Mouse (Mus musculus) frontal cortex, adult 2 months (tissue): Measurements from ENCODE around the gene Cfd. TPM values are rescaled to one million over a fixed set of nuclear protein-coding genes. Genes with fewer than 3 reads are reported as not detected.

Experiments used
- DNase-seq, 2 experiments: peaks; one replicate each; pipeline ENCODE4 v3.0.0; 2022; ENCODE audit warnings: low spot score in 1 of 2; ENCODE audit errors: extremely low spot score in 1 of 2
- polyA plus RNA-seq: library from polyadenylated mRNA; depleted of rRNA; stranded (reverse); fragments of >200 nt; gene quantifications from 2 replicates; pipeline ENCODE4 v1.2.3, GENCODE M21; 2012; rRNA removed

Gene Cfd
- polyA plus RNA-seq: 1.1 and 3.5 TPM in 2 replicates

GRCm38 (mm10) chr10:79890670-79891069, at the start of gene Cfd:
TSS of gene Cfd (plus strand) at chr10:79890853.
- DNase-seq: no peak

- DNase-seq: no peak
Observed at GRCm38 (mm10) chr10:79842322-79842721, 48.3 kb upstream of the Cfd start.

GRCm38 (mm10) chr10:79843476-79843875, 47.2 kb upstream of the Cfd start:
- no peak for DNase-seq

GRCm38 (mm10) chr10:79846553-79846952, 44.1 kb upstream of the Cfd start:
- DNase-seq: no peak

GRCm38 (mm10) chr10:79849941-79850628, 40.6 kb upstream of the Cfd start:
- DNase-seq: no peak

- no peak for DNase-seq
Observed at GRCm38 (mm10) chr10:79851653-79852052, 39.0 kb upstream of the Cfd start.

GRCm38 (mm10) chr10:79852107-79852789, 38.4 kb upstream of the Cfd start:
- no peak for DNase-seq

- no peak for DNase-seq
Observed at GRCm38 (mm10) chr10:79852827-79853226, 37.8 kb upstream of the Cfd start.

- DNase-seq: peak; percentile 63 to 85
Observed at GRCm38 (mm10) chr10:79853392-79853791, 37.3 kb upstream of the Cfd start.

- peak; percentile 99 for DNase-seq
Observed at GRCm38 (mm10) chr10:79853860-79854795, 36.5 kb upstream of the Cfd start, which contains the start of gene Ptbp1. TSS of gene Ptbp1 (plus strand) at chr10:79854427.

- DNase-seq: no peak
Observed at GRCm38 (mm10) chr10:79854801-79855541, 35.7 kb upstream of the Cfd start.

GRCm38 (mm10) chr10:79855558-79856184, 35.0 kb upstream of the Cfd start:
- no peak for DNase-seq

- no peak for DNase-seq
Observed at GRCm38 (mm10) chr10:79856280-79856679, 34.4 kb upstream of the Cfd start.

- DNase-seq: no peak
Observed at GRCm38 (mm10) chr10:79856704-79857451, 33.8 kb upstream of the Cfd start.

- DNase-seq: no peak
Observed at GRCm38 (mm10) chr10:79857452-79857811, 33.2 kb upstream of the Cfd start.

GRCm38 (mm10) chr10:79857894-79858293, 32.8 kb upstream of the Cfd start:
- DNase-seq: no peak

GRCm38 (mm10) chr10:79858416-79859074, 32.1 kb upstream of the Cfd start:
- peak; percentile 71 to 82 for DNase-seq

- no peak for DNase-seq
Observed at GRCm38 (mm10) chr10:79859116-79859515, 31.5 kb upstream of the Cfd start.
